Mouse (Mus musculus): Measurements from ENCODE around the gene Ros1.

The Ros1 gene

GRCm38 (mm10) chr10:52022413-52023212 lies 172.4 kb downstream of the Ros1 start, which contains the start of gene Vgll2:
TSS of gene Vgll2 (plus strand) at chr10:52022502.
- DNase-seq (ENCODE audit: low spot score in 2 of 2) = no peak

GRCm38 (mm10) chr10:52021736-52022394 lies 173.2 kb downstream of the Ros1 start:
- no peak for DNase-seq (ENCODE audit: low spot score in 2 of 2)

- no peak for DNase-seq (ENCODE audit: low spot score in 2 of 2)
Observed at GRCm38 (mm10) chr10:52021231-52021630, 173.8 kb downstream of the Ros1 start.

DNA sequence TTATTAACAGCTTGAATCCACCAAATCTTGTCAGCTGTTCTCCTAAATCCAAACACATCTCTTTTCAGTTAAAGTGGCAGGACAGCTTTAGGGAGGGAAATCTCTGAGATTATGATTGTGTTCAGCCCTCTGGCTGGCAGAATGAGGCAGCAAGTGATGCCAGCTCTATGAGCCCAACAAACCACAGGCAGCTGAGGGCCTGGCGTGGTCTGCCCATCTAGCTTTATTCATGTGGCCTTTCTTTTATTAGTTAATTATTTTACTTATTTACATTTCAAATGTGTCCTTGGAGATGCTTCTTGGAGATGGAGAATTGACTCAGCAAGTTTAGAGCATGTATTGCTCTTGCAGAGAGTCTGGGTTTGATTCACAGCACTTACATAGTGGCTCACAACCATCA lies 176.6 kb downstream of the Ros1 start:
- no peak for DNase-seq (ENCODE audit: low spot score in 2 of 2)
